Mouse (Mus musculus) erythroid progenitor cell, adult 5-6 weeks (primary cell): Measurements from ENCODE around the gene Rab26. TPM values are rescaled to one million over a fixed set of nuclear protein-coding genes. Genes with fewer than 3 reads are reported as not detected.

ENCODE experiments used
- ATAC-seq: replicated peaks from 2 replicates; pipeline ENCODE4 v1.8.0; 2016; ENCODE audit warnings: moderate number of reproducible peaks, mild to moderate bottlenecking, moderate TSS enrichment, inconsistent platforms; ENCODE audit not compliant: poor library complexity, low FRiP score, severe bottlenecking
- total RNA-seq, 2 experiments: library from RNA; stranded (forward) in 1 of 2; stranded (reverse) in 1 of 2; fragments of 150-400 nt in 1 of 2; fragments of 186-747, 209-891 nt in 1 of 2; gene quantifications; 2 replicates each; pipeline versions ENCODE4 v1.2.3 to v1.2.4; 2015 to 2017; ENCODE audit warnings: low replicate concordance in 2 of 2

The Rab26 gene
- total RNA-seq (2015; ENCODE audit: low replicate concordance) (1.1 TPM in 1 of 2 replicates, not detected in the other), total RNA-seq (2017; ENCODE audit: low replicate concordance) (not detected in 2 replicates)

GRCm38 (mm10) chr17:24534160-24534718 lies at the start of gene Rab26:
Rab26 (minus strand) TSS chr17:24534210.
- no peak for ATAC-seq

GRCm38 (mm10) chr17:24580287-24580686 lies 46.3 kb upstream of the Rab26 start:
- ATAC-seq: no peak

DNA sequence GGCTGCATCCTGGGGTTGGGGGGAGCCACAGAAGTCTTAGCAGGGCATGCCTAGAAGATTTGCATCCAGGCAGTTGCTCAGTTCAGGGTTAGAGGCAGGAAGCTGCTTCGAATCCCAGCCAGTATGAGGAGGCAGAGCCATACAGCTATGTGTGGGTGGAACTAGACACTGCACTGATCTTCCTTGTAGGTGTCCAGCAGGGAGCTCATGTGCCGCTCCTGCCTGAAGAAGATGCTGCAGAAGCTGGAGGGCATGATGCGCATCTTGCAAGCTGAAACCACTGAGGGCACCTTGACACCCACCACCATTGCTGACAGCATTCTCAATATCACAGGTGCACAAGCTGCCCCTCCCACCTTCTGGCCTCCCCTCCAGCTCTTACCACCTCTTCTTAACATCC lies 45.5 kb upstream of the Rab26 start:
- ATAC-seq: no peak

- no peak for ATAC-seq
Measured at GRCm38 (mm10) chr17:24573811-24574210, 39.8 kb upstream of the Rab26 start.

GRCm38 (mm10) chr17:24572651-24573245 lies 38.7 kb upstream of the Rab26 start:
- no peak for ATAC-seq

- ATAC-seq: no peak
Measured at GRCm38 (mm10) chr17:24569837-24570236, 35.8 kb upstream of the Rab26 start.

DNA sequence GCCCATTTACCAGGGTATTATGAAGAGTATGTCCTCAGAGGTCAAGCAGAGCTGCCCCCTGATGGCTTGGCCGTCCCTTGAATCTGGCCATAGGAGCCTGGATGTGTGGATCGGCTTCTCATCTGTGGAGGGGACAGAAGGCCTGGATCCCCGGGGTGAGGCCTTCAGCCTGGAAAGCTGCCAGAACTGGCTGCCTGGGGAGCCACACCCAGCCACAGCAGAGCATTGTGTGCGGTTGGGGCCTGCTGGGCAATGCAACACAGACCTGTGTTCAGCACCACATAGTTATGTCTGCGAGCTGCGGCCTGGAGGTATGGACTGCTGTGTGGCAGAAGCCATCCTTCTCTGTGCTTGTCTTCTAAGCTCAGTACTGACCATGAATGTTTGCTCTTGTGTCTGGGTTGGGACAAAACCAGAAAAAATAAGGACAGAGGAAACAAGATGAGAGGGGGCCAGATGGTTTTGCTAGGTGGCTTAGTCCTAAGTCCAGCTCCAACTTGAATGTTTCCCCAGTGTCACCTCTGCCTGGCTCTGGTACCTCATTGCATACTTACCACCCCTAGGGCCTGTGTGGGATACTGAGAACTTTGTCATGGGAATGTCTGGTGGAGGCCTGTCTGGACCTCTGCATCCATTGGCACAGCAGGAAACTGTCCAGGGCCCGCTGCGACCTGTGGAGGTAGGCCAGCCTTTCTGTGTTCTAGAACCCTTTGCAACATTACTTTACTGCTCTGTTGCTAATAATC lies 33.2 kb upstream of the Rab26 start:
- peak; percentile 85 for ATAC-seq

DNA sequence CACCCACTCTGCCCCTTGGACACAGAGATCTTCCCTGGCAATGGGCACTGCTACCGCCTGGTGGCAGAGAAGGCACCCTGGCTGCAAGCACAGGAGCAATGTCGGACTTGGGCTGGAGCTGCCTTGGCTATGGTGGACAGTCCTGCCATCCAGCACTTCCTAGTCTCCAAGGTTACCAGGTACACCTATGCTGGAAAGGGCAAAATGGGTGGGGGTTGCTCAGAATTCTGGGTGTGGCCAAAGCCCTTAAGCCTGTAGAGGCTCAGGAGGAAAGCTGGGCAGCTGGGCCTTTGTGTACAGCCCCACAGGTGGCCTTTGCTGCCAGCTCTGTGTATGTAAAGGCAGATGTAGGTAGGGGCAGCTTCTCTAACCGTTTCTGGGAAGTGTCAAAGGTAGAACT lies 31.8 kb upstream of the Rab26 start:
- no peak for ATAC-seq

DNA sequence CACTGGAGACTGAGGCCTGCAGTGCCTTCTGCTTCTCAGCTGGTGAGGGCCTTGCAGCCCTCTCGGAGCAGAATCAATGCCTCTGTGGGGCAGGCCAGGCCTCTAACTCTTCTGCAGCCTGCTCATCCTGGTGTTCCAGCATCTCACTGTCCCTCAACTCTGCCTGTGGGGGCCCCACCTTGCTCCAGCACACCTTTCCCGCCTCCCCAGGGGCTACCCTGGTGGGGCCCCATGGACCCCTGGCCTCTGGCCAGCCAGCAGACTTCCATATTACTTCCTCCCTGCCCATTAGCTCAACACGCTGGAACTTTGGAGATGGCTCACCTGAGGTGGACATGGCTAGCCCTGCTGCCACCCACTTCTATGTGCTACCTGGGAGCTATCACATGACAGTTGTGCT lies 31.1 kb upstream of the Rab26 start:
- no peak for ATAC-seq

- no peak for ATAC-seq
Measured at GRCm38 (mm10) chr17:24564422-24564821, 30.4 kb upstream of the Rab26 start.

DNA sequence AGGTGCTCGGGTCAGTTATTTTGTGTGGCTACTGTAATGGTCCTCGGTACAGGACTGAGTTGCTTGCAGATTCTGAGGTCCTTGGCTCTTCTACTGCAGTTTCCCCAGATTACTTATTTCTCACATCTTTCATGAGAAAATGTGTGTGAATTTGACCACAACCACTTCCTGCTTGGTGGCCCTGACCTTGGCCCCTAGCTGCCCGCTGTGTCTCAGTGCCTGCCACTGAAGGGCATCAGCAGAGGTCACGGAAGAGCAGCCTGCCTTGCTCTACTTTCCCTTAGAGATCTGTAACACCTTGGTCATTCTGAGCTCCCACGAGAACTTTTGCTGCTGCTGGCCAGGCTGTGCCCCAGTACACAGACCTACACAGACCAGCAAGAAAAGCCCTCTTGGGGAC lies 29.6 kb upstream of the Rab26 start:
- ATAC-seq: no peak

GRCm38 (mm10) chr17:24561592-24561991 lies 27.6 kb upstream of the Rab26 start:
- ATAC-seq: no peak

DNA sequence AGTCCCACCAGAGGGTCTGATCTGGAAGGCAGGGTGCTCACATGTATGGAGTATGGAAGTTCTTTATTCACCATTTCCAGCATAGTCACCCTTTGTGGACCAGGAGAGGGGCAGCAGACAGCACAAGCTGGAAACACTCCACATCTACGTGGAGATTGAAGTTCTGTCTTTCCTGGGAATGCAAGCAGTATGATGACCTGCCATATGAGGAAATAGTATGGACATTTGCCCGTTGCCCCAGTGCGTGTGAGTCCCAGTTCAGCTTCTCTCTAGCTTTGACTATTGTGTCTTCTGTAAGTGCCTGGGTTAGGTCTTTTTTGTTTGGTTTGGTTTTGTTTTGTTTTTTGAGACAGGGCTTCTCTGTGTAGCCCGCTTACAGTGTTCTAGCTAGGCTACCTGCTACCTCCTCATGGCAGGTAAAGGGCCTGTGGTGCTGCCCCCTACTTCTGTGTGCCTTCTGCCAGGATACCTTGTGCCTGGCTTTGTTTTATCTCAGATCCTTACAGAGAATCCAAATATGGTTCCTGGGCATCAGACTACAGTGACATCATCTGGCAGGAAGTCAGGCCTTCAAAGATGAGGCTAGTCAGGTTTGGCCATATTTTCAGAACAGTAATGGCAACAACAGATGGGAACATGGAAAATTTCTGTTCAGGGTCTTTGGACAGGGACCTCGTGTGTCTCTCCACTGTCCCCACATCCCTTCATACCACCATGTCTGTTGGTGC lies 26.5 kb upstream of the Rab26 start:
- no peak for ATAC-seq

GRCm38 (mm10) chr17:24559146-24559545 lies 25.1 kb upstream of the Rab26 start:
- no peak for ATAC-seq

DNA sequence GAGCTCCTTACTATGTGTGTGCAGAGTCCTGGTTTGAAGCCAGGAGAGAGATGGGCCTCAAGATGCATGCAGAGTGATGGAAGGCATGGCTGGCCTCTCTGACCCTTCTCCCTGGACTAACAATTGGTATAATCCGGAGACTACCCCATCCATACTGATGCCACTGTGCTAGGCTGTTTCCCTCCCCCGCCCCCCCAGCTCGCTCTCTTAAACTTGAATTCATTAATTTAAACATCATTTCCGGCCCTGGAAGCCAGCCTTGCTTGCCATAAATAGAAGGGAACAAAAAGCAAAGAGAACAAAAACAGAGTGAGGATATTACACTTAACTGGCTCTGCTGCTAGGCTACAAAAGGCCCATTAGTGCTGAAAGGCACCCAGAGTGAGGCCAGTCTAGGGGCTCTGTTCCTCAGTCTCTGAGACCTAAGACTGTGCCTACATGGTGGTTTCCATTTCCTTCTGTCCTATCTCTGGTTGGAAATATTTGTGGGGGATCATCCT lies 24.6 kb upstream of the Rab26 start:
- ATAC-seq: no peak

GRCm38 (mm10) chr17:24557091-24557490 lies 23.1 kb upstream of the Rab26 start:
- ATAC-seq: no peak

DNA sequence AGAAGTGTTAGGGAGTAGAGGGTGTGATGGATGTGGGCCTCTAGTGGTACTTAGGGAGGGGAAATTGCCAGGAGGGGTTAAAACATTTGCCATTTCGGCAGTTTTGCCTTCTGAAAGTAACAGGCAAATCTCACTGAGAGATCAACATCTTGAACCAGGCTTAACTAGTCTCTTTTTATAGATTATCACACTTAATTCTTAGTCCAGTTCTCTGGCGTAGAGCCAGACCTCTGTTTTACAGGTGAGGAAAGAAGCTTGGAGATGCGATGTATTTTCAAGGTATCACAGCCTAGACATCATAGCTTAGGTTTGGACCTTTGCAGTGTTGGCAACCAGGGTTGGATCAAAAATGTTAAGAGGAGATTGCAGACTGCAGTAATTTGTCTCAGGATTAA lies 17.0 kb upstream of the Rab26 start:
- no peak for ATAC-seq

- ATAC-seq: peak; percentile 71
Measured at GRCm38 (mm10) chr17:24550416-24551049, 16.5 kb upstream of the Rab26 start.

- peak; percentile 85 for ATAC-seq
Measured at GRCm38 (mm10) chr17:24549618-24550415, 15.8 kb upstream of the Rab26 start, which contains the start of gene Pkd1. Pkd1 (plus strand) TSS chr17:24549834.
